Mouse (Mus musculus): Measurements from ENCODE around the gene Clock.

- TF ChIP-seq FLI1 (IDR thresholded peaks at IDR 0.05; ENCODE audit: low read length) (no peak), GATA1 (IDR thresholded peaks at IDR 0.05; ENCODE audit: borderline replicate concordance, low read length) (no peak)
Observed at GRCm38 (mm10) chr5:76250948-76251347, 53.6 kb downstream of the Clock start.
